Mouse (Mus musculus): Measurements from ENCODE around the gene Tmub2. TPM values are rescaled to one million over a fixed set of nuclear protein-coding genes. Genes with fewer than 3 reads are reported as not detected.
"Not testable (repeated sequence)": the region's sequence is repeated elsewhere in the genome, so short reads cannot be mapped to it uniquely, and the experiment has no call there.

Gene Tmub2
- polyA plus RNA-seq, 1 experiment from 2014 or later, result 49.8 TPM

GRCm38 (mm10) chr11:102266631-102267355 is 17.9 kb upstream of the Tmub2 start:
- ATAC-seq (ENCODE audit: low read depth) (0 out of 2 replicates have a peak, but pooled peaks have one; percentile 7), DNase-seq (ENCODE audit: low spot score) (no peak)
- Histone ChIP-seq H3K4me1 (ENCODE audit: control insufficient read depth, insufficient read depth, low read length) (no peaks in the 10 kb centered on the region), H3K4me2 (ENCODE audit: low read depth, low read length) (no peak overlapping the region), H3K9me3 (ENCODE audit: control insufficient read depth, low read length) (no peaks in the 10 kb centered on the region), H3K9ac (ENCODE audit: low read depth, low read length) (0 out of 2 replicates have a peak overlapping the region, but pooled peaks have one; percentile 5), H3K4me3 (ENCODE audit: low read depth, low read length) (no peak overlapping the region), H3K27ac (replicated peaks; ENCODE audit: low read depth, low read length) (no peak overlapping the region), H3K27me3 (replicated peaks; ENCODE audit: control insufficient read depth, insufficient read depth, low read length) (no peaks in the 10 kb centered on the region), H3K36me3 (ENCODE audit: control insufficient read depth, insufficient read depth, low read length) (peaks cover 14% of the 10 kb centered on the region; the same call in 1 of the 2 replicates)
- 88% methylated on average over 8 of the region's 8 CpGs for WGBS

DNA sequence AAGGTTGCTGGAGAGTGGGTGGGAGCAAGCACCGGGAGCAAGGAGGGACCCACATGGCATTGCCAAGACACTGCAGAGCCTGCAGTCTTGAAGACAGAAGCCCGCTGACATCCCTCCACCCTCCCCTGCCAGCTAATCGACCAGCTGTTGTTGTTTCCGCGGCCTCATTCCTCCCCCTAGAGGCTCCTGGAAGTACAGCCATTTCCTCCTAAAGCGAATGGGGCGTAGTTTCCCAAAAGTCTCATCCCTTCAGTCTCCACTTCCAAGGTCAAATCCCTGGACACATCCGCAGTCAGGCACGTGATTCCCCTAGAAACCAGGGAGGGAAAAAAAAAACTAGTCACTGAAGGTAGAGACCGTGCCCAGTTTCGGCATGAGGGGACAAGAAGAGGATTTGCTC is 17.3 kb upstream of the Tmub2 start:
- H3K4me2 ChIP-seq (ENCODE audit: low read depth, low read length), result no peak overlapping the region
- H3K9ac ChIP-seq (ENCODE audit: low read depth, low read length), result no peak overlapping the region
- no peak overlapping the region for H3K4me3 ChIP-seq (ENCODE audit: low read depth, low read length)
- peaks cover 7% of the 10 kb centered on the region; the same call in 1 of the 2 replicates for H3K36me3 ChIP-seq (ENCODE audit: control insufficient read depth, insufficient read depth, low read length)
- no peaks in the 10 kb centered on the region for H3K9me3 ChIP-seq (ENCODE audit: control insufficient read depth, low read length)
- no peak overlapping the region for H3K27ac ChIP-seq (replicated peaks; ENCODE audit: low read depth, low read length)
- no peaks in the 10 kb centered on the region for H3K4me1 ChIP-seq (ENCODE audit: control insufficient read depth, insufficient read depth, low read length)
- WGBS, result 5% methylated on average over 11 of the region's 11 CpGs
- no peaks in the 10 kb centered on the region for H3K27me3 ChIP-seq (replicated peaks; ENCODE audit: control insufficient read depth, insufficient read depth, low read length)
- peak; percentile 90 for DNase-seq (ENCODE audit: low spot score)
- peak; percentile 79 for ATAC-seq (ENCODE audit: low read depth)

GRCm38 (mm10) chr11:102268520-102269244 is 16.0 kb upstream of the Tmub2 start, which contains the start of gene Asb16:
Gene Asb16 (plus strand): TSS chr11:102268743.
- Histone ChIP-seq H3K27ac (replicated peaks; ENCODE audit: low read depth, low read length) (no peak within 1 kb of the TSS), H3K36me3 (ENCODE audit: control insufficient read depth, insufficient read depth, low read length) (no peaks in the 10 kb centered on the region), H3K4me1 (ENCODE audit: control insufficient read depth, insufficient read depth, low read length) (no peaks in the 10 kb centered on the region), H3K9me3 (ENCODE audit: control insufficient read depth, low read length) (no peaks in the 10 kb centered on the region), H3K4me2 (ENCODE audit: low read depth, low read length) (no peak within 1 kb of the TSS), H3K4me3 (ENCODE audit: low read depth, low read length) (no peak within 1 kb of the TSS), H3K9ac (ENCODE audit: low read depth, low read length) (no peak within 1 kb of the TSS), H3K27me3 (replicated peaks; ENCODE audit: control insufficient read depth, insufficient read depth, low read length) (no peaks in the 10 kb centered on the region)
- WGBS, result 79% methylated on average over 12 of the region's 12 CpGs
- ATAC-seq (ENCODE audit: low read depth), result no peak
- DNase-seq (ENCODE audit: low spot score), result no peak

- Histone ChIP-seq H3K4me2 (ENCODE audit: low read depth, low read length) (peak overlapping the region; percentile 69), H3K36me3 (ENCODE audit: control insufficient read depth, insufficient read depth, low read length) (no peaks in the 10 kb centered on the region), H3K9ac (ENCODE audit: low read depth, low read length) (peak overlapping the region; percentile 67), H3K9me3 (ENCODE audit: control insufficient read depth, low read length) (no peaks in the 10 kb centered on the region), H3K27me3 (replicated peaks; ENCODE audit: control insufficient read depth, insufficient read depth, low read length) (no peaks in the 10 kb centered on the region; the same call in 1 of the 2 replicates), H3K27ac (replicated peaks; ENCODE audit: low read depth, low read length) (no peak overlapping the region; the same call in 1 of the 2 replicates), H3K4me3 (ENCODE audit: low read depth, low read length) (peak overlapping the region; percentile 33), H3K4me1 (ENCODE audit: control insufficient read depth, insufficient read depth, low read length) (peaks cover 7% of the 10 kb centered on the region; the same call in 1 of the 2 replicates)
- ATAC-seq (ENCODE audit: low read depth) (peak; percentile 77), DNase-seq (ENCODE audit: low spot score) (peak; percentile 54)
- WGBS, result 5% methylated on average over 12 of the region's 33 CpGs
Observed at GRCm38 (mm10) chr11:102276411-102276915, 8.3 kb upstream of the Tmub2 start.

- no peaks in the 10 kb centered on the region for H3K9me3 ChIP-seq (ENCODE audit: control insufficient read depth, low read length)
- no peak overlapping the region for H3K27ac ChIP-seq (replicated peaks; ENCODE audit: low read depth, low read length)
- H3K4me2 ChIP-seq (ENCODE audit: low read depth, low read length), result no peak overlapping the region
- 68% methylated on average over 6 of the region's 12 CpGs for WGBS
- H3K4me3 ChIP-seq (ENCODE audit: low read depth, low read length), result no peak overlapping the region
- peaks cover 7% of the 10 kb centered on the region; the same call in 1 of the 2 replicates for H3K4me1 ChIP-seq (ENCODE audit: control insufficient read depth, insufficient read depth, low read length)
- ATAC-seq (ENCODE audit: low read depth) (no peak), DNase-seq (ENCODE audit: low spot score) (peak; percentile 24)
- no peaks in the 10 kb centered on the region for H3K36me3 ChIP-seq (ENCODE audit: control insufficient read depth, insufficient read depth, low read length)
- H3K9ac ChIP-seq (ENCODE audit: low read depth, low read length), result no peak overlapping the region
- no peaks in the 10 kb centered on the region; the same call in 1 of the 2 replicates for H3K27me3 ChIP-seq (replicated peaks; ENCODE audit: control insufficient read depth, insufficient read depth, low read length)
Observed at GRCm38 (mm10) chr11:102277754-102278153, 7.0 kb upstream of the Tmub2 start.

- H3K4me1 ChIP-seq (ENCODE audit: control insufficient read depth, insufficient read depth, low read length), result peaks cover 7% of the 10 kb centered on the region; the same call in 1 of the 2 replicates
- no peaks in the 10 kb centered on the region for H3K36me3 ChIP-seq (ENCODE audit: control insufficient read depth, insufficient read depth, low read length)
- DNase-seq (ENCODE audit: low spot score) (no peak), ATAC-seq (ENCODE audit: low read depth) (no peak)
- no peaks in the 10 kb centered on the region for H3K9me3 ChIP-seq (ENCODE audit: control insufficient read depth, low read length)
- H3K27me3 ChIP-seq (replicated peaks; ENCODE audit: control insufficient read depth, insufficient read depth, low read length), result no peaks in the 10 kb centered on the region; the same call in 1 of the 2 replicates
- no peak overlapping the region for H3K27ac ChIP-seq (replicated peaks; ENCODE audit: low read depth, low read length)
- no peak overlapping the region for H3K4me2 ChIP-seq (ENCODE audit: low read depth, low read length)
- no peak overlapping the region for H3K9ac ChIP-seq (ENCODE audit: low read depth, low read length)
- no peak overlapping the region for H3K4me3 ChIP-seq (ENCODE audit: low read depth, low read length)
- 93% methylated on average over 3 of the region's 3 CpGs for WGBS
Observed at GRCm38 (mm10) chr11:102279595-102279994, 5.1 kb upstream of the Tmub2 start.

DNA sequence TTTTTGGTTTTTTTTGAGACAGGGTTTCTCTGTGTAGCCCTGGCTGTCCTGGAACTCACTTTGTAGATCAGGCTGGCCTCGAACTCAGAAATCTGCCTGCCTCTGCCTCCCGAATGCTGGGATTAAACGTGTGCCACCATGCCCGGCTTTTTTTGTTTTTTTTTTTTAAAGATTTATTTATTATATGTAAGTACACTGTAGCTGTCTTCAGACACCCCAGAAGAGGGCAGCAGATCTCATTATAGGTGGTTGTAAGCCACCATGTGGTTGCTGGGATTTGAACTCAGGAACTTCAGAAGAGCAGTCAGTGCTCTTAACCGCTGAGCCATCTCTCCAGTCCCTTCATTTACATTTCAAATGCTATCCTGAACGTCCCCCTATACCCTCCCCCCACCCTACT is 4.5 kb upstream of the Tmub2 start:
- H3K4me3 ChIP-seq (ENCODE audit: low read depth, low read length); H3K4me1 ChIP-seq (ENCODE audit: control insufficient read depth, insufficient read depth, low read length); H3K27me3 ChIP-seq (replicated peaks; ENCODE audit: control insufficient read depth, insufficient read depth, low read length); H3K36me3 ChIP-seq (ENCODE audit: control insufficient read depth, insufficient read depth, low read length); H3K9me3 ChIP-seq (ENCODE audit: control insufficient read depth, low read length); H3K27ac ChIP-seq (replicated peaks; ENCODE audit: low read depth, low read length); ATAC-seq (ENCODE audit: low read depth); DNase-seq (ENCODE audit: low spot score); H3K9ac ChIP-seq (ENCODE audit: low read depth, low read length); H3K4me2 ChIP-seq (ENCODE audit: low read depth, low read length): not testable (repeated sequence)
- 76% methylated on average over 6 of the region's 6 CpGs for WGBS

DNA sequence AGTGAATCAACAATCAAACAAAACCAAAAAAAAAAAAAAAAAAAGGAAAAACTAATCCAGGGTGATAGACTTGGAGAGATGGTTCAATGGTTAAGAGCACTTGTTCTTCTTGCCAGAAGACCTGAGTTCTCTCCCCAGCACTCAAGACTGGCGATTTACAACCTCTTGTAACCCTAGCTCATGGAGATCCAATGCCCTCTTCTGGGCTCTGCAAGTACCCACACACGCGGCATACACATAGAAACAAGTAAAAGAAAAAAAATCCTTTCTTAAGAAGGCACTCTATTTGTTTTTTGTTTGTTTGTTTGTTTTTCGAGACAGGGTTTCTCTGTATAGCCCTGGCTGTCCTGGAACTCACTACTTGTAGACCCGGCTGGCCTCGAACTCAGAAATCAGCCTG is 809 bp upstream of the Tmub2 start:
- no peak overlapping the region for H3K9ac ChIP-seq (ENCODE audit: low read depth, low read length)
- H3K36me3 ChIP-seq (ENCODE audit: control insufficient read depth, insufficient read depth, low read length), result peaks cover 18% of the 10 kb centered on the region
- peak overlapping the region; percentile 82 for H3K4me2 ChIP-seq (ENCODE audit: low read depth, low read length)
- no peak overlapping the region; the same call in 1 of the 2 replicates for H3K27ac ChIP-seq (replicated peaks; ENCODE audit: low read depth, low read length)
- H3K9me3 ChIP-seq (ENCODE audit: control insufficient read depth, low read length), result no peaks in the 10 kb centered on the region
- H3K4me3 ChIP-seq (ENCODE audit: low read depth, low read length), result peak overlapping the region; percentile 72
- ATAC-seq (ENCODE audit: low read depth), result no peak
- H3K4me1 ChIP-seq (ENCODE audit: control insufficient read depth, insufficient read depth, low read length), result peaks cover 10% of the 10 kb centered on the region
- H3K27me3 ChIP-seq (replicated peaks; ENCODE audit: control insufficient read depth, insufficient read depth, low read length), result no peaks in the 10 kb centered on the region
- 81% methylated on average over 6 of the region's 6 CpGs for WGBS
- no peak for DNase-seq (ENCODE audit: low spot score)
